Mouse (Mus musculus): ENCODE data around the gene Sept3.

- TF ChIP-seq CTCF (IDR thresholded peaks at IDR 0.05; ENCODE audit: low read depth, low read length) (peak; percentile 24; the same call in 1 of the 2 replicates), POLR2A (IDR thresholded peaks at IDR 0.05; ENCODE audit: extremely low read depth, insufficient read depth, low read length) (no peak)
Observed at GRCm38 (mm10) chr15:82294059-82294458, 19.4 kb downstream of the Sept3 start.
